Mouse (Mus musculus) left cerebral cortex, adult 8-10 months (tissue): ENCODE results near the gene Gca. TPM values are rescaled to one million over a fixed set of nuclear protein-coding genes. Genes with fewer than 3 reads are reported as not detected.
"Not testable (repeated sequence)": the region's sequence is repeated elsewhere in the genome, so short reads cannot be mapped to it uniquely, and the experiment has no call there.

Experiments
- DNase-seq, 2 experiments: peaks; one replicate each; pipeline ENCODE4 v3.0.0; 2022; ENCODE audit warnings: low spot score in 2 of 2
- total RNA-seq, 4 experiments: library from RNA; stranded (reverse); gene quantifications; 2 replicates each; pipeline ENCODE4 v1.2.4; 2022

Gca gene
- total RNA-seq, 4 experiments from 2014 or later, result 14.1 to 17.3 (median 16.5) TPM

- DNase-seq, result no peak
These were observed 5.8 kb downstream of the Gca start for GRCm38 (mm10) chr2:62669848-62670247.

- no peak for DNase-seq
These were observed 6.2 kb downstream of the Gca start for GRCm38 (mm10) chr2:62670301-62670700.

GRCm38 (mm10) chr2:62670767-62671166 lies 6.7 kb downstream of the Gca start:
- DNase-seq, result no peak

- DNase-seq, result no peak
These were observed 8.7 kb downstream of the Gca start for GRCm38 (mm10) chr2:62672788-62673187.

GRCm38 (mm10) chr2:62681667-62682066 lies 17.6 kb downstream of the Gca start:
- DNase-seq, result peak in 1 of 2 experiments; percentile 79

- DNase-seq, result no peak
These were observed 21.0 kb downstream of the Gca start for GRCm38 (mm10) chr2:62684989-62685595.

- no peak for DNase-seq
These were observed 21.8 kb downstream of the Gca start for GRCm38 (mm10) chr2:62685934-62686333.

- no peak for DNase-seq
These were observed 42.2 kb downstream of the Gca start for GRCm38 (mm10) chr2:62706313-62706712.

- DNase-seq, result no peak
These were observed 45.5 kb downstream of the Gca start for GRCm38 (mm10) chr2:62709633-62710032.

- DNase-seq, result not testable (repeated sequence)
These were observed 50.3 kb downstream of the Gca start for GRCm38 (mm10) chr2:62714362-62714761.

GRCm38 (mm10) chr2:62715260-62715659 lies 51.2 kb downstream of the Gca start:
- no peak for DNase-seq

- DNase-seq, result no peak
These were observed 53.2 kb downstream of the Gca start for GRCm38 (mm10) chr2:62717270-62717669.

GRCm38 (mm10) chr2:62718411-62718810 lies 54.3 kb downstream of the Gca start:
- DNase-seq, result no peak

GRCm38 (mm10) chr2:62725946-62726345 lies 61.9 kb downstream of the Gca start:
- no peak for DNase-seq

GRCm38 (mm10) chr2:62727732-62728131 lies 63.6 kb downstream of the Gca start:
- no peak for DNase-seq

- no peak for DNase-seq
These were observed 66.6 kb downstream of the Gca start for GRCm38 (mm10) chr2:62730671-62731070.

- DNase-seq, result no peak
These were observed 79.0 kb downstream of the Gca start for GRCm38 (mm10) chr2:62743098-62743497.

Other genes with a start within 250 kb of the Gca start
- not detected for gene Gcg, start 180.6 kb upstream of the Gca start, total RNA-seq
- 1 to 10 TPM; 3.6 to 5.1 (median 4.2) TPM for gene Fap, start 90.2 kb upstream of the Gca start, total RNA-seq
- 1 to 10 TPM; 3.0 to 5.8 (median 4.6) TPM for gene Ifih1, start 18.0 kb upstream of the Gca start, total RNA-seq